Mouse (Mus musculus) brain, embryonic 14.5 days (tissue): ENCODE results near the gene 9030025P20Rik.

Experiments used
- CTCF ChIP-seq: fragments of 200-500 bp; IDR thresholded peaks from 2 replicates; pipeline ENCODE4 v1.5.1; 2012; ENCODE audit warnings: inconsistent platforms, mild to moderate bottlenecking, moderate library complexity, borderline replicate concordance; ENCODE audit not compliant: insufficient read depth, insufficient read length; ENCODE audit errors: extremely low read depth
- POLR2A ChIP-seq: fragments of 200-500 bp; IDR thresholded peaks from 2 replicates; pipeline ENCODE4 v1.6.1; 2012; ENCODE audit warnings: mild to moderate bottlenecking, inconsistent platforms, borderline replicate concordance; ENCODE audit not compliant: poor library complexity, insufficient read depth, insufficient read length, severe bottlenecking; ENCODE audit errors: extremely low read depth

DNA sequence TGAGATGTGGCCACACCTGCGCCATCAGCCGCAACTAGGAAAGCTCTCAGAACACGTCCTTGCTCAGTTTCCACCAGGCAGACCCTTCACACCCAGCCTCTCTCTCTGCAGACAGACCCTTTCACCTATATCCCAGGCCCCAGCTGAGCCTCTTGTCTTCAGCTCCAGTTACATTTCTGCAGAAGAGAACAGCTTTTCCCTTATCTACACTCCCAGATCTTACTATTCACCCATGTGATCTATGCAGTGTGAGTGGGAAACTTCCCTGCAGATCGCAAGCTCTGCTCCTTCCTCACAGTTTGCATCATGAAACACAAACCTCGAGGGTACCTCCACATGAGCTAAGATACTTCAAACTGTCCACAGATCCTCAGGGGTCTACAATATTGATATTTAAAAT, 46.8 kb upstream of the 9030025P20Rik start:
- no peak for TF ChIP-seq CTCF
- no peak for TF ChIP-seq POLR2A
